Mouse (Mus musculus): ENCODE measurements around the gene Nid1.
"Not testable (repeated sequence)": the region's sequence is repeated elsewhere in the genome, so short reads cannot be mapped to it uniquely, and the experiment has no call there.

Gene Nid1

DNA sequence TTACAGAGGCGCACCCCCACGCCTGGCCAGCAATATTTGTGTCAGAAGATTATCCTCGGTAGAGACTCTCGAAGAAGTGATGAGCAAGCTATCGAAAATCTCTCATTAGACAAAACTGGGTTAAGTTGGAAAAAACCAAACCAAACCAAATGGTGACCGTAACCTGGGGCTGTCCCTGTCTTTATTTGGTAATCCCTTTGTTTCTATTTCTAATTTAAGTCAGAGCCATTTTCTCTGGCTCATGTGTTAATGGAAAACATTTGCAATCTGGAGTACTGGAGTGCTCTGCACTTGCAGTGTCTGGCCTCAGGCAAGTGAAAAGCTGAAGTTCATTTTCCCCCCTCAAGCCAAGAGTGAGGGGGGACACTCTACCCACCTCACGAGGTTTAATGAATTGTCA lies 16.9 kb downstream of the Nid1 start:
- not testable (repeated sequence) for DNase-seq (ENCODE audit: low read depth)

DNA sequence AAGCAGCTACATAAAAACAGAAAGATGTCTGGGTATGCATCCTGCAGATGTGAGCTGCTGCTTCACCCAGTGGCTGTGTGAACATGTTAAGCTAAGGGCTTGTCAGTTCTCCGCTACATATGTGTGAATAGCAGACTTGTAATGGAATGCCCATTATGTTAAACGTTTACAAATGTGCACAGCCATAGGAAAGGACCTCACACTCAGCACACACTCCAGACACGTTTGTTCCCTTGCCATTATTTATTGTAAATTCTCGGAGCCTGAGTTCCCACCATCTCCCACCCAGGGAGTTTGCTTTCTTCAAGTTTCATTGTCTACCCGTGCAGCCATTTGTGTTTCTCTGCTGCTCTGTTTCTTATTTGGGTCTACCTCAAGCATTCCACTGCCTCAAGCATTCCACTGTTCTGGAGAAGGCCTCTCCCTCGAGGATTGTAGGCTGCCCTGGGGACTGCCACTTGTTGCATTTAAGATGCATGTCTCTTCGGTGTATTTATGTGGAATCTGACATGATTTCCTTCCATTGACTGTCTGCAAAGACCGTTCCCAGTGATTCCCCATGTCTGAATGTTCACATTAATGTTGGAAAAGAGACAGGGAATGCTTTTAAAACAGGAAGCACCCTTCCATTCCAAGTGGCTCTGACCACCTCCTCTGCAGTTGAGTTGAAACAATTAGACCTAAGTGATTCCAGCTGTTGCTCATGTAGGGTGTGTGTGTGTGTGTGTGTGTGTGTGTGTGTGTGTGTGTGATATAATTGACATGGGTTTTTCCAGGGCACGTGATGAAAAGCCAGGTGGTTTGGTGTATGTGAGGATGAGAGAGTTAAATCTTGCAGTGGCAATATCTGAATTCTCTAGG lies 18.5 kb downstream of the Nid1 start:
- not testable (repeated sequence) for DNase-seq (ENCODE audit: low read depth)

DNA sequence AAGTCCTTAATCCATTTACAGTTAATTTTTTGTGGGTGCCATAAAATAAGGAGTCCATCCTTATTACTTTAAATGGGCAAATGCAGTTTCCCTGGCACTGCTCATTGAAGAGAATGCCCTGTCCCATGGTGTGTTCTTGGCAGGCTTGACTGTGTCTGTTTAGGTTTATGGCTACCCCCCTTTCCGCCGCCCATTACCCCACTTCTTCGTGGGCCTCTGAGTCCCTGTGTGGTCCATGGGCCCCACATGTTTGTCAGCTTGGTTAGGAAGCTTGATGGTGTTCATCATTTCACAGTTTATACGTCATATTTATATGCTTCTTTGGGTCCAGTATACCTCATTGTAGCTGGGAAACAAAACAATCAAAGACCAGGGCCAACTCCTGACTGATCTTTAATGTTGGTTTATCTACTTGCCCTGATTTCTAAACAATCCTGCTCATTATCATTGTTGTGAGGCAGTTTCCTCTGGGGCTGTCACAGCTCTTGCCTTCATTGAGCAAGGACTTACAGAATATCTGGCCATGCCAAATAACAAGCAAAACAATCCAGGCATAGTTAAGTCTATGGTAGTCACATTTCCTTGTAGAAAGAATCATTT lies 20.9 kb downstream of the Nid1 start:
- DNase-seq (ENCODE audit: low read depth) = no peak

DNA sequence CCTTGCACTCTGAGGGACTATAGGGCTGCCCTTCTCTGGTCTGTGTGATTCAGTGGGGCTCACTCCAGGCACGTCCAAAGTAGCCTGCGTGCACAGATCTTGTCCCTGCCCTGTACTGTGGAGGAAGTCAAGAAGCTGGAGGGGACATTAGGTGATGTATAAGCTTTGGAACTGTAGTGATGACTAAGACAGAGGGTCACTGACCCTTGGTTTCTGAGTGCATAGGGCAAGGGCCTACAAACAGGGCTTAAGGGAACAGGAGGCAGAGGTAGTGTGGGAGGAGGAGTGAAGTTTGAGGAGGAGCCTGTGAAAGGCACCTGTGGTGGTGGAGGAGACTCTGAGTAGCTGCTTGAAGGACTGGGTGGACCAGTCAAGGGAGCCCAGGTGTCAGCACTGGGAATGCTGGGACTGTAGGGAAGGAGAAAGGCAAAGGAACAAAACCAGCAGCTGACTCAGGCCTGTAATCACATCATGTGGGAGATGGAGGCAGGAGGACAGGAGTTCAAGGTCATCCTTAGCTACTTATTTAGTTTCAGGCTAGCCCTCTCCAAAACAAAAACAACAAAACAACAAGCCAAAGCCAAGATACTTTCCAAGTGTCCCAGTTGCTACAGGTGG lies 23.3 kb downstream of the Nid1 start:
- no peak for DNase-seq (ENCODE audit: low read depth)

DNA sequence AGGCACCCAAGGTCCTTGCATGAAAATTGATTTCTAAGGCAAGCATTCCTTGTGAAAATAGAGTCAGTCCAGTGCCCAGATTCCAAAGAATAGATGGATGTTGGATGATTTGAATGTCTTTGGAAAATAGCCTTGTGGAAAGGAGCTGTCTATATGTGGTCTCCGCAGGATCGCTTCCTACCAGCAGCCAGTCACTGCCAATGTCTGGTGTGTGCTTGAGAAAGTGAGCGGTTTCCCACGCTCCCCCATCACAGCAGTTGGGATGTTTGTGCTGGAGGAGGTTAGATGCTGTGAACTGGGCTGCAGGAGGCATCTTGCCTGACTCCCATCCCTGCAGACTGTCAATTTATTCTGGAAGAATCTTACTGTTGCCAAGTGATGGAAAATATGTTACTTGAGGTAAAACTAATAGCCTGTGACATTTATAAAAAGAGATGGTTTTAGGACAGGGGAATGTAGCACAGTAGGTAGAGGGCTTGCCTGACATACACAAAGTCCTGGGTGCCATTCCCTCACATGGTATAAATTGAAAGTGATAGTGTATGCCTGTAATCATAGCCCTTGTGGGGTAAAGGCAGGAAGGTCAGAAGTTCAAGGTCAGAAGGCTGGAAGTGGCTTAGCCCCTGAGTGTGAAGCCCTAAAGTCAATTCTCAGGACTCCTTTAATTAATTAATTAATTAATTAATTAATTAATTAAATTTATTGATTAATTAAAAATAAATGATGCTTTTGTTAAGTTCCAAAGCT lies 24.3 kb downstream of the Nid1 start:
- no peak for DNase-seq (ENCODE audit: low read depth)

DNA sequence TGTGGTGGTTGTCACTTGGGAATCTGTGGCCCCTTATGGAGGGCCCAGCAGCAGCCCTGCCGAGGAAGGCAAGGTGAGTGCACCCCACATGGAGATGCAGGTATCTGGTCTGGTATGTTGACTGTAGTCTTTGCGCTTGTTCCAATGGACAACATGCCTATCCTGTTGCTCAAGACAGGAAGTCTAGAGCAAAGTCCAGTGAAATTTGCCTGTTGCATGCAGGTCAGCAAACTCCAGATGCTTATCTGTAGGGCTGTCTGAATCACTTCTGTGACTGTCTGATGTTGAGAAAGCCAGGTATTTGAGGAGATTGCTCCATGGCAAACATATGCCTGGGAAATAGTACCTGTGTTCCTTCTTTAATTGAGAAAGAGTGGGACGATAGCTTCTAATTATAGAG lies 26.6 kb downstream of the Nid1 start:
- DNase-seq (ENCODE audit: low read depth) = peak; percentile 13

DNA sequence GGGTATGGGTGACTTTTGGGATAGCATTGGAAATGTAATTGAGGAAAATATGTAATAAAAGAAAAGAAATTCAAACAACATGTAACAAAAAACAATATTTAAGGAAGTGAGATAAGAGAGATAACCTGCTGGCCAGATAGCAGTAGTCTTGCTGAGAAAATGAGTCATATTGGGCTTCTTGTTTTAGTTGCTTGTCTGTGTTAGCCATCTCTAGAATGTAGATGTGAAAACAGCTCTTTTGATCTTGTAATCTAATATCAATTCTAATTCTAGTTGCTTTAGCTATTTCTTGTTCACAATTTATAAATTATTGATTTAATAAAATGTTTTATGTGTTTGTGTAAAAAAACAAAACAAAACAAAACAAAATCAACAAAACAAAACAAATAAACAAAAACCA lies 29.9 kb downstream of the Nid1 start:
- not testable (repeated sequence) for DNase-seq (ENCODE audit: low read depth)

DNA sequence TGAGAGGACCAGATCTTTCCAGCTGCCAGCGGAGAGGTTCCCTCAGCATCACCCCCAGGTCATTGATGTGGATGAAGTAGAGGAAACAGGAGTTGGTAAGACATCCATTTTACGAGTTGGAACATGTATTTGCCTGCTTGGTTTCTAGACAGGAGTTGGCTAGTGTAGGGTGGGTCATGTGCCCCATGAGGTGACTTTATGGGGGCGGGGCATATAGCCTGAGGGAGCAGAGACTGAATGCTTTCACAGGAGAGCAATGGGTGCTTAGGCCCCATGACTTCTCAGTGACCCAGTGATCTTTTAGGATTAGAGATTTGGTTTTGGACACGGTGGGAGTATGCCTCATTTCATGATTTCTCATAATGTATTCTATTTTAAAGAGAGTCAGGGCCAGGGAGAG lies 31.2 kb downstream of the Nid1 start:
- no peak for DNase-seq (ENCODE audit: low read depth)

DNA sequence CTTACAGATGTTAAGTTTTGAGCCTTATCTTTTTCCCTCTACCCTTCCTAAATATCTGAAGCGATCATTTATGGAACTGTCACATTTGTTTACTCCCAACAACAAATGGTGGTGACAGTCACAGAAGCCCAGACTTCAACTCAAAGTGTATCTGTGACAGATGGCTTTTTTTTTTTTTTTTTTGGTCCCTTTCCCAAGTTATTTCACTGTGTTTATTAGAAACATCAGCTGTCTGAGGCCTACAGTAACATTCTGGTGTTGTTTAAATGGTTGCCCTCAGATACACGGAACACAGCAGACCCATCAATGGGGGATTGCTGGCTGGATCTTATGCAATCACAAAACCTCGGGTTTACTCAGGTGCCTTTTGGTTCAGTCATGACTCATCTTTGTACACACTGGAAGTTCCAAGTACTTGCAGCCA lies 34.0 kb downstream of the Nid1 start:
- DNase-seq (ENCODE audit: low read depth) = peak; percentile 15

DNA sequence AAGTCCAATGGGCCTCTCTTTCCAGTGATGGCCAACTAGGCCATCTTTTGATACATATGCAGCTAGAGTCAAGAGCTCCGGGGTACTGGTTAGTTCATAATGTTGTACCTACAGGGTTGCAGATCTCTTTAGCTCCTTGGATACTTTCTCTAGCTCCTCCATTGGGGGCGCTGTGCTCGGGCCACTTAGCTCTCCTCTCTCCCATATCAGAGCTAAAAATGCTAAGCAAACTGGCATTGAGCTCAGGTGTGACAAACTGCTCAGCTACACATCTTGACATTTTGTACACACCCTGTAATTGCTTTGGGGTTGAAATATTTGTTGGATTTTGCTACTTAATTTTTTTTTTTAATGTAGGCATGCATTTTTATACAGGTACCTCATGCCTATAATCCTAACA lies 37.1 kb downstream of the Nid1 start:
- DNase-seq (ENCODE audit: low read depth) = not testable (repeated sequence)

DNA sequence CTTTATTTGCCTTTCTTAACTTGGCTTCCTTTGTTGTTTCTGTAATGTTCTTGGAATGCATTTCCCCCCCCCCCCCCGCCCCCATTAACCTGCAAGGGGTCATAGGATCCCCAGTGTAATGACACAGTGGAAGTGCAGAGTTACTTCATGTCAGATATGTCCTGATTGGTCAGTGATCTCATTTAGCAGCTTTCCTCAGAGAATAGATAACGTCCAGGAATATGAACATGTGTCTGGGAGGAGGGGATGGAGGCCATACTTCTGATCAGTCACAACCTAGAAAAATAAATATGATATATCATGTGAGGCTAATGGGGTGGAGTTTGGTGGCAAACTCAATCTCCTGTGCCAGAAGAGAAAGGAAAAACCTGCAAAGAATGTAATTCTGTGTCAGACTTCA lies 37.6 kb downstream of the Nid1 start:
- no peak for DNase-seq (ENCODE audit: low read depth)

DNA sequence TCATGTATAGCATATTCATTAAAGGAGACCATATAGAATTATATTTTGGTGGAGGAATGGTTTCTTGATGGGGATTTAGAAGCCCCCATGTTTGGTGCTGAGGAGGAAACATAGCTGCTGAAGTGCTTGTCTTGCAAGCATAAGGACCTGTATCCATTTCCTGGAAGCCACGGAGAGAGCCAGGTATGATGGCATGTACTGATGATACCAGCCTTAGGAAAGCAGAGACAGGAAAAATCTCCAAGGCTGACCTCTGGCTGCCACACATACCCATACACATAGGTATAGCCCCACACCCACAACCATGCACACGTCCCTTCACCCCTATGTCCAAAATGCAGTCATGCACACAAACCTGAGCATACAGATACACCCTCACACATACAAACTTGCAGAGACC lies 39.2 kb downstream of the Nid1 start:
- no peak for DNase-seq (ENCODE audit: low read depth)

DNA sequence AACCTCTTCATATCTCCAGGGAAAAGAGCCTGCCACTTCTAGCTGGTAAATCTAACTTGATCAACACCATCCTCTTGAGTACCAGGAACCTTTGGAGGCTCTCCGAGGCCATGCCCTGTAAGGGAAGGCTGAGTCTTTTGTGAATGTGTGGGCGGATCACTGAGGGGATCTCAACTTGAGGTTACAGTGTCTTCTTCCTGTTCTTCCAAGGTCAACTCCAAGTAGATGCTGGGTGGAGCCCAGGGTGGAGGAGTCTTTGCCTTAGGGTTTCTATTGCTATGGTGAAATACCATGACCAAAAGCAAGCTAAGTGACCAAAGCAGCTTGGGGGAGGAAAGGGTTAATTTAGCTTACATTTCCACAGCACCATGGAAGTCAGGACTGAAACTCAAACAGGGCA lies 39.7 kb downstream of the Nid1 start:
- peak; percentile 21 for DNase-seq (ENCODE audit: low read depth)

DNA sequence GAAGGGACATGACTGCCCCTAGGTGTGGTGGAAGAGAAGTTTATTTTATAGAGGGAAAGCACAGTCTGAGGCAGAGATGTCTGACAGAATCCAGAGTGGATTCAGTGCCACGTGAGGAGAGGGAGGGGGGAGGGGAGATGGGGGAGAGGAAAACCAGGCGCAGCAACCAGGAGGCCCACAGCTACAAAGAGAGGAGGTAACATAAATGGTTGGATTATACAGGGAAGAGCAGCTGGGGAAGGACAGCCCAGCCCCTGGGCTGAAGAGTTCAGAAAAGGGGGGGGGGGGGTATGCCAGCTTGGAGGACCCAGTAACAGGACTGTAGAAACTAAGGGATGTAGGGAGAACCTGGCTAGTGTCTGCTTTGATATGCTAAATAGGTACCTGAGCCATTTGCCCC lies 42.6 kb downstream of the Nid1 start:
- no peak for DNase-seq (ENCODE audit: low read depth)

DNA sequence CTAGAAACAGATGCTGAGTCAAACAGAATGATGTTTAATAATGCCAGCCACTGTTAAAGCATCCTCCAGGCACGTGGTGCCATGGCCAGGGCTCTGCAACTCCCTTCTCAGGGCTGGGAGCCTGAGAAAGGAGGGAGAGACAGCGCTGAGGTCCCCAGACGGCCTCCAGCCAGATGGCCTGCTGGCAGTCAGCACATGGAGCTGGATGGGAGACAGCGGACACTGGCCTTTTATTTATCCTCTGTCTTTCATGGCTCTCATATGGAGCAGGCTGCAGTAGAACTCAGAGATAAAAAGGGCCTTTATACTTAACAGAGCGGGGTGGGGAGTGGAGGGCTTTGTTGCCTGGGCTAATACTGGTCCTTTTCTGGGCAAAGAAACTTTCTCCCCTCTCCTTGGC lies 43.7 kb downstream of the Nid1 start:
- no peak for DNase-seq (ENCODE audit: low read depth)

DNA sequence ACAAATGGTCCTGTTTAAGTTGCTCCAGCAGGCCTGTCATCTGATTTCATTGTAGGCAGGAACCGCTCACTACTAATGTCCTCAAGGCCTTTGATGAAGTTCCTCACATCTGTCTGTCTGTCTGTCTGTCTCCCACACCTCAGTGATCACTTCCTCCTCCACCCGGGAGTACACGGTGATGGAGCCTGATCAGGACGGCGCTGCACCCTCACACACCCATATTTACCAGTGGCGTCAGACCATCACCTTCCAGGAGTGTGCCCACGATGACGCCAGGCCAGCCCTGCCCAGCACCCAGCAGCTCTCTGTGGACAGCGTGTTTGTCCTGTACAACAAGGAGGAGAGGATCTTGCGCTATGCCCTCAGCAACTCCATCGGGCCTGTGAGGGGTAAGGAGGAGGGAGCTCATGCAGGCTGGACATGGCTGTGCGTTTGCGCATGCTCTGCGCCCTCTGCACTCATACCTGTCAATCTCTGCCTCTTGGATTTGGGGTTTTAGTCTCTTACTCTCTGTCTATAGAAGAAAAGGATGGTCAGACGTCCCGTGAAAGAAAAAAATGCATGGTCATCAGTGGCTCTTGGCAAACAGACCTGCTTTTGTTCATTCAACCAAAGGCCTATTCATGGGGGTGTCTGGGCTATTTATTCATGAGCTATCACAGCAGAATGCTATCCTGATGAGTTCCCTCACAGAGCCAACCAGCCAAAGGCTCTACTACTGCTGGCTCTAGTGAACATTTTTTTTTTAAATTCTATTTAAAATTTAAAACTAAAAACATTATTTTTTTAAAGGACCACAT lies 44.7 kb downstream of the Nid1 start:
- no peak for DNase-seq (ENCODE audit: low read depth)

DNA sequence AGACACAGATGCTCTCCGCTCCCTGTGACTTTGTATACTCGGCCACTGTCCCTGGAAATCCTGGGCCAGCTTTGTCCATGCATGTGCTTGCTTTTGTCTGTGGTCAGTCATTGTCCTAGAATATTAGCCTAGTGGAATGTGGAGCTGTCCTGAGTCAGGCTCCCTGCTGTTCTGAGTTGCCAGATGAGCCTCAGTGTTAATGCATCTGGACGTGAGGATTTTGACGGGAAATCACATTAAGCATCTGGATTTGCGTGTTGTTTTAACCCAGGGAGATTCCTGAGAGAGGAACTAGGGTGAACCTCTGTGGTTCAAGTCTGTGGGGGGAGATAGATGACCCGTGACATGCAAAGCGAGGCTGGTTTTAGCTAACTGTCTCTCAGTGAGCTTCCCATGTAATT lies 47.0 kb downstream of the Nid1 start:
- DNase-seq (ENCODE audit: low read depth) = no peak

DNA sequence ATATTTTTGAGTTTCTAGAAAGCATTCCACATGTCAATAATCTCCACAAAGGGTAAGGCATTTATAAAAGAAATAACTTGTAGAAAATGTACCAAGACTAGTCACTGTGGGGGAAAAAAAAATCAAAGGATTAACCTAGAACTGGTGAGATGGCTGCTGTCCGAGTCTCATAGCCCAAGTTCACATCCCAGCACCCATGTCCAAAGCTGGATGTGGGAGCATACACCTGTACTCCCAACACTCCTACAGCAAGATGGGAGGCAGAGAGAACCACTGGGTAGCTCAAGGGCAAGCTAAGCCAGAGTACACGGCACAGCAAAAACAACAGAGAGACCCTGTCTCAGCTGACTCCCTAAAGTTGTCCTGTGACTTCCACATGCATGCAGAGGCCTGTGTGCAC lies 47.5 kb downstream of the Nid1 start:
- DNase-seq (ENCODE audit: low read depth) = no peak

DNA sequence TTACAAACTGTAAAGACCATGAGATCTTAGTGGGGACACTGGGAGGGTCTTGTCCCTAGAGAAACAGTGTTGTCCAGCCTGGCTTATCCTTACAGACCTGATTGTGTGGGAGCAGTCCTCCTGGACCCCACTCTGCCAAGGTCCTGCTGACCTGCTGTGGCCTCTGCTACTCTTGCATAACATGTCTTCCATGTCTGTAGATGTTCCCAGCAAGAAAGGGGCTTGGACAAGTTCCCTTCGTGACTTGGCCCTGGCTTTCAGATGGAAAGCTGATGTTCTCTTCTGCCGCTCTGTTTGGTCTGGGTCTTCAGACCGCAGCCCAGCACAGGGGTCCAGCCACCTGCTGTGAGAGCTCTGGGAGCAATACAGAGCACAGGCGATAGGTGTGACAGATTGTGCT lies 48.3 kb downstream of the Nid1 start:
- DNase-seq (ENCODE audit: low read depth) = no peak

DNA sequence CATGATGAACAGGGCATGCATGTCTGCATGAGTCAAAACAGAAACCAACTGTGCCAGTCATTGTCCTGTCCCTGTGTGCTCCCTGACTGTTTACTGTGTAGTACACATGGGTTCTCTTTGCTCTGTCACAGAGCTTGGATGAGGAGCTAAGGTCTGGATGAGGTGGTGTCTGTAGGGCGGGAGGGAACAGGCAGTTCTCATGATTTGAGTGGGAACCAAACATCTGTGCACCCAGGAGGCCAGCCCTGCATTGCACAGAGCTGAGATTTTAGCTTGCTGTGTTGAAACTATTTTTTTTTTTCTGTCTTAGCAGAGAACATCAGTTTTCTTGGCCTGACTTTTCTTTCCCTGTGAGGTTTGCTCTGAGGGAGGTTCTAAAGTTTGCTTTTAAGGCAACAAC lies 50.5 kb downstream of the Nid1 start:
- no peak for DNase-seq (ENCODE audit: low read depth)

DNA sequence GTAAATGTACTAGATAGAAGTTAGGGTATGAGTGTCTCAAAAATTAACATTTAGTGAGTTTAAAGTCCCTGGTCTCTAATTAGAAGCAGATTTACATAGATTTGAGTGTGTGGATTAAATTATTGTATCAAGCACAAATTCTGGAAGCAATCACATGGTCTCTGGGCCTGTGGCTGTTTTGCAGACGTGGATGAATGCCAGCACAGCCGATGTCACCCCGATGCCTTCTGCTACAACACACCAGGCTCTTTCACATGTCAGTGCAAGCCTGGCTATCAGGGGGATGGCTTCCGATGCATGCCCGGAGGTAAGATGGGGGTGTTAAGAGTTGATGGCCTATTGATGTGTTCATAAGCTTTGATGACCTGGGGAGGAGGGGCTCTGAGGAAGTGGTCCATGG lies 52.5 kb downstream of the Nid1 start:
- DNase-seq (ENCODE audit: low read depth) = no peak

DNA sequence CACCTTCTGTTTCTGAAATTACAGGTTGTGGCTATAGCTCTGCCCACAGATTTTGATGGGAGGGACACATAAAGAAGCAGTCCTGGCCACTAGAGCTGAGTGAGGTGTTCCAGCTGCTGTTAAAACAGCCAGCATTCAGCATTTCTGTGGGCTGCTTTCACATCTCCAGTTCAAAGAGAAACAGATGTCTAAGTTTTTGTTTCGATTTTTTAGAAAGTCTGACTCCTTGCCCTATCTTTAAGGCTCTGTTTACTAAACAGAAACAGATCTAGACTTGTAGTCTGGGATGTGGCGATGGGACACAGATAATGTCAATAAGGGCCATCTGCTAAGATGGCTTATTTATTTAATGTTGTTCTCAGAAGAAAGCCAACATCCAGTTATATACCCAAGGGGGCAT lies 54.8 kb downstream of the Nid1 start:
- no peak for DNase-seq (ENCODE audit: low read depth)

All from 416B (cell line).